Mouse (Mus musculus) liver, embryonic 14.5 days (tissue): ENCODE data around the gene Vmn2r3.
"Not testable (repeated sequence)": the region's sequence is repeated elsewhere in the genome, so short reads cannot be mapped to it uniquely, and the experiment has no call there.

Experiments
- CTCF ChIP-seq: IDR thresholded peaks from 2 replicates; pipeline ENCODE4 v1.5.1; 2016; ENCODE audit warnings: antibody characterized with exemption, low read depth, control low read depth
- EP300 ChIP-seq: IDR thresholded peaks from 2 replicates; pipeline ENCODE4 v1.6.1; 2016; ENCODE audit warnings: antibody characterized with exemption, low read depth

- TF ChIP-seq CTCF, EP300: not testable (repeated sequence)
Measured at GRCm38 (mm10) chr3:64250461-64250860, 39.0 kb downstream of the Vmn2r3 start.
